Mouse (Mus musculus): Measurements from ENCODE around the gene Frmd4b. TPM values are rescaled to one million over a fixed set of nuclear protein-coding genes. Genes with fewer than 3 reads are reported as not detected.
A peak's percentile ranks its signal among the peaks of the same experiment; 100 is the strongest.

Gene Frmd4b
- polyA plus RNA-seq, 1 experiment from 2014 or later, result 22.2 TPM

DNA sequence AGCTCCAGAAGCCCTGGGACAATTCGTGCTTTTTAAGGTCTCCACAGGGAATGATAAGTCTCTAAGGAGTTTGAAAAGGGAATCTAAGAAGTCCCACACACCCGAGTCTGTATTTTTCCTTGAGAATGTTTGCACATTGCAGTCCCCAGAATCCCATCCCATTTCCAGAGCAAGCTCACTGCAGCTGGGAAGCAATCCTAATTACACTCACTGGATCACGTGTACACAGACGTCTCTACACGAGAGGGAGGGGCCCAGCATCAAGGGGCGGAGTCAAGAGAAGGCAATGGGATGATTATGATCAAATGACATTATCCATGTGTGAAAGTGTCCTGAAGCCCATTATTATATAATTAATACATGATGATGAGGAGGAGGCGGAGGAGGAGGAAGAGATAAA, 128.5 kb downstream of the Frmd4b start:
- 33% methylated on average over 7 of the region's 7 CpGs for WGBS
- ATAC-seq (ENCODE audit: insufficient number of reproducible peaks, insufficient read depth, low FRiP score, low read depth), result no peak
- H3K4me2 ChIP-seq (replicated peaks; ENCODE audit: low read depth, low read length), result no peak overlapping the region
- peaks cover 9% of the 10 kb centered on the region for H3K4me1 ChIP-seq (ENCODE audit: control insufficient read depth, insufficient read depth, low read length)
- no peak overlapping the region for H3K9ac ChIP-seq (replicated peaks; ENCODE audit: low read depth, low read length)
- H3K27ac ChIP-seq (ENCODE audit: low read length), result no peak overlapping the region
- no peak overlapping the region for H3K4me3 ChIP-seq (ENCODE audit: low read depth, low read length)
- no peaks in the 10 kb centered on the region for H3K27me3 ChIP-seq (ENCODE audit: control insufficient read depth, insufficient read depth, low read length)
- H3K36me3 ChIP-seq (ENCODE audit: control insufficient read depth, insufficient read depth, low read length), result no peaks in the 10 kb centered on the region
- no peaks in the 10 kb centered on the region for H3K9me3 ChIP-seq (ENCODE audit: control insufficient read depth, low read depth, low read length)

DNA sequence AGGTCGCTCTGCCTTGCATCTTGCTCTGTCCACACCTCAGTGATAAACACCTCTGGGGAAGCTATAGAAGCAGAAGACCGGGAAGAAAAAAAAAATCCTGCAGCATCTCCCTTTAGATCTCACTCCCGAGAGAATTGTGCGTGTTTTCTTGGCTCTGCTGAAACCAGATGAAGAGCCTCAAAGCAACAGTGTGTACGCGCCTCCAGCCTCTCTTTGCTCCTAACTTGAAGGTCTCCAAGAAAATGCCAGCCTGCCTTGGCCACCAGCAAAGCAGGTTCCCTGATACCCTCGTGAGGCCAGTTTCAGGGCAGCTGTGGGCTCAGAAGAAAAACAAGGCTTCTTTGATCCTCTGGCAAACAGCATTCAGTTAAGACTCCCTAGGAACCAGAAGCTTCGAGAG, 129.1 kb downstream of the Frmd4b start:
- H3K27me3 ChIP-seq (ENCODE audit: control insufficient read depth, insufficient read depth, low read length), result no peaks in the 10 kb centered on the region
- no peak overlapping the region for H3K27ac ChIP-seq (ENCODE audit: low read length)
- no peaks in the 10 kb centered on the region for H3K9me3 ChIP-seq (ENCODE audit: control insufficient read depth, low read depth, low read length)
- ATAC-seq (ENCODE audit: insufficient number of reproducible peaks, insufficient read depth, low FRiP score, low read depth), result no peak
- no peaks in the 10 kb centered on the region for H3K36me3 ChIP-seq (ENCODE audit: control insufficient read depth, insufficient read depth, low read length)
- H3K4me3 ChIP-seq (ENCODE audit: low read depth, low read length), result no peak overlapping the region
- WGBS, result 23% methylated on average over 8 of the region's 8 CpGs
- H3K9ac ChIP-seq (replicated peaks; ENCODE audit: low read depth, low read length), result no peak overlapping the region
- H3K4me2 ChIP-seq (replicated peaks; ENCODE audit: low read depth, low read length), result peak overlapping the region; percentile 96; the same call in 1 of the 2 replicates
- H3K4me1 ChIP-seq (ENCODE audit: control insufficient read depth, insufficient read depth, low read length), result peaks cover 9% of the 10 kb centered on the region

DNA sequence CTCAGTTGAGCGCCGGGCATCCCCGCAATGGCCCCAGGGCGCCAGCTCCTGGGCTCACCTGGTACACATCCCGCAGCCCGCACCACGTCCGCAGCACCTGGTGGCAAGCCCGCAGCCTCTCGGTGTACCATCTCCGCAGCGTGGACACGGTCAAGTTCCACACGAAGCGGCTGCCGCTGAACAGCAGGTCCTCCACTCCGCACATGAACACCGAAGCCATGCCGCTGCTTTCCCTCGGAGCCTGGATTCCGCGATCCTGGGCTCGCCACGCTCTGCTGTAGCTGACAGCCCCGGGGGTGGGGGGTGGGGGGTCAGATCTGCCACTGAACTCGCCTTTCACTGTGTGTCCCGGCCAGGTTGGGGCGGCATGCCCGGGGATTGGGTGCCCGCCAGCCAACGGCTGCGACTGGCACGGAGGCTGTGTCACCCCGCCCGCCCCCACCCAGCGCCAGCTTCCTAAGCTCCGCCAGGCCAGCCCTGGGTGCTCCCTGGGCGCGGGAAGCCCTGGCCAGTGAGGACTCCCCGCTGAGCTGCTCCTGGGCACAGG, 129.7 kb downstream of the Frmd4b start:
- H3K27me3 ChIP-seq (ENCODE audit: control insufficient read depth, insufficient read depth, low read length), result no peaks in the 10 kb centered on the region
- H3K27ac ChIP-seq (ENCODE audit: low read length), result no peak overlapping the region
- no peak; the same call in 1 of the 2 replicates for ATAC-seq (ENCODE audit: insufficient number of reproducible peaks, insufficient read depth, low FRiP score, low read depth)

DNA sequence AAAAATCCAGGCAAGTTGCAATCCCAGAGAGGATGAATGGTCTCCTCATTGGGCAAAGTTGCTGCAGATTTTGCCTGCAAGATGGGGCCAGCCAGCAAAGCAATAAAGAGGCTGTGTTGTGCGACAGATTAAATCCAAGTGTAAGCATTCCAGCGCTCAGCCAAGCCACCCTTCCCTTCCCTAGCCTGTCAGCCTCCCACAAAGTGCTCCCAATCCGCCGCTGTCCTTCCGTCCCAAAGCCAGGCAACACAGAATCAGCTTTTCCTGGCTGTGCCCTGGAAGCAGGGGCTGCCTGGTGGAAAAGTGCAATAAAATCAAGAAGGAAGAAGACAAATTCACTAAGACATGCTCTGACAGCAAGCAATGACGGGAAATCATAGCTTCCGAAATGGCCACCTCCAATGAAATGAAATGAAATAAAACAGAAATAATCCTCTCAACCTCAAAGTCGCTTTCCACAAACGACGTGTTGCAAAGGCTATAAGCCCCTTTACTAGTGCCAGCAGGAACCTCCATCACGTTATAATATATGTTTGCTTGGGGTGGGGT, 130.5 kb downstream of the Frmd4b start:
- H3K36me3 ChIP-seq (ENCODE audit: control insufficient read depth, insufficient read depth, low read length), result no peaks in the 10 kb centered on the region
- H3K4me3 ChIP-seq (ENCODE audit: low read depth, low read length), result peak overlapping the region; percentile 37
- WGBS, result 13% methylated on average over 11 of the region's 11 CpGs
- no peaks in the 10 kb centered on the region for H3K9me3 ChIP-seq (ENCODE audit: control insufficient read depth, low read depth, low read length)
- no peak overlapping the region for H3K9ac ChIP-seq (replicated peaks; ENCODE audit: low read depth, low read length)
- H3K27me3 ChIP-seq (ENCODE audit: control insufficient read depth, insufficient read depth, low read length), result no peaks in the 10 kb centered on the region
- peak overlapping the region; percentile 96 for H3K4me2 ChIP-seq (replicated peaks; ENCODE audit: low read depth, low read length)
- no peak for ATAC-seq (ENCODE audit: insufficient number of reproducible peaks, insufficient read depth, low FRiP score, low read depth)
- no peak overlapping the region for H3K27ac ChIP-seq (ENCODE audit: low read length)
- peaks cover 9% of the 10 kb centered on the region for H3K4me1 ChIP-seq (ENCODE audit: control insufficient read depth, insufficient read depth, low read length)

More for the DNA sequence above, 129.7 kb downstream of the Frmd4b start:
- H3K4me3 ChIP-seq (ENCODE audit: low read depth, low read length), result peak overlapping the region; percentile 37
- H3K4me1 ChIP-seq (ENCODE audit: control insufficient read depth, insufficient read depth, low read length), result peaks cover 9% of the 10 kb centered on the region
- no peaks in the 10 kb centered on the region for H3K36me3 ChIP-seq (ENCODE audit: control insufficient read depth, insufficient read depth, low read length)
- peak overlapping the region; percentile 96 for H3K4me2 ChIP-seq (replicated peaks; ENCODE audit: low read depth, low read length)
- WGBS, result under 1% methylated on average over 40 of the region's 40 CpGs
- H3K9me3 ChIP-seq (ENCODE audit: control insufficient read depth, low read depth, low read length), result no peaks in the 10 kb centered on the region
- 0 out of 2 replicates have a peak overlapping the region, but pooled peaks have one; percentile 15 for H3K9ac ChIP-seq (replicated peaks; ENCODE audit: low read depth, low read length)

DNA sequence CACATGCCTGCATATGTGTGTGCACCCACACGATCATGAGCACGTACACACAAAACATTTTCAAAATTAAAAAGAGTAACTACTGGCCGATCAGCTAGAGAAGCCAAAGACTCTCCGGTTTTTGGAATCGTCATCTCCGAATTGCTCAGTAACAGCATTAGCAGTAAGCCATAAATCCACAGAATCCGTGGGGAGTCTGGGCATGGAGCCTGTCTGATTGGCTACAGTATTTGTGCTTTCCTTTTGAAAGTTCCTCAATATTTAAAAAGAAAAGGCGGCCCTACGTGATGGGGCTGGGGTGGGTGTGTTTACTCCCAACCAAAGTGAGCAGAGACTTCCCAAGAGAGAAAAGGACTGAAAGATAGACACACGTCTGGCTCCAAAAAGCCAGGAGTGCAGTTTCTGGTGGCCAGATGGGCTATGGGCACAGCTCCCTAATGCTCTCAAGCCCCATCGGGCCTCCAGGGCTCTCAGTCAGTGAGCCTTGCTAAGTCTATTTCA, 131.4 kb downstream of the Frmd4b start:
- H3K4me1 ChIP-seq (ENCODE audit: control insufficient read depth, insufficient read depth, low read length), result peaks cover 9% of the 10 kb centered on the region
- H3K27ac ChIP-seq (ENCODE audit: low read length), result no peak overlapping the region
- no peak for ATAC-seq (ENCODE audit: insufficient number of reproducible peaks, insufficient read depth, low FRiP score, low read depth)
- H3K9ac ChIP-seq (replicated peaks; ENCODE audit: low read depth, low read length), result no peak overlapping the region
- H3K9me3 ChIP-seq (ENCODE audit: control insufficient read depth, low read depth, low read length), result no peaks in the 10 kb centered on the region
- no peak overlapping the region for H3K4me2 ChIP-seq (replicated peaks; ENCODE audit: low read depth, low read length)
- no peak overlapping the region for H3K4me3 ChIP-seq (ENCODE audit: low read depth, low read length)
- 71% methylated on average over 11 of the region's 11 CpGs for WGBS
- no peaks in the 10 kb centered on the region for H3K36me3 ChIP-seq (ENCODE audit: control insufficient read depth, insufficient read depth, low read length)
- no peaks in the 10 kb centered on the region for H3K27me3 ChIP-seq (ENCODE audit: control insufficient read depth, insufficient read depth, low read length)

DNA sequence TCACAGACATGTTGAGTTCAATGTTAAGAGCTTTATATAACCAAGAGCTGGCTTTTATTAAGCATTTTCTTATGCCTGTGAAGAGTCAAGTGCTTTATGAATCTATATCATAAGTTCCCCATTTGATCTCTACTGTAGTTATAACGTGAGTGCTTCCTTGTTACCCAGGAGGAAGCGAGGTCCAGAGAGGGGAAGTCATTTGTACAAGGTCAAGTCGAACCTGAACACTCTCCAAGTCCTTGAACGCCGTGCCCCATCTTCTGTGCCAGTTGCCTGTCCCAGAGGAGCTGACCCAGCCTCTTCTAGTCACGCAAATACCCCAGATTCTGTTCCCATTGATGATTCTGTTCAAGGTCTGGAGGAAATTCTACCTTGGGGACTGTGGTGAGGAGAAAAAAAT, 135.4 kb downstream of the Frmd4b start:
- H3K4me3 ChIP-seq (ENCODE audit: low read depth, low read length), result no peak overlapping the region
- no peaks in the 10 kb centered on the region for H3K9me3 ChIP-seq (ENCODE audit: control insufficient read depth, low read depth, low read length)
- WGBS, result 79% methylated on average over 6 of the region's 6 CpGs
- no peak overlapping the region for H3K9ac ChIP-seq (replicated peaks; ENCODE audit: low read depth, low read length)
- no peak overlapping the region for H3K4me2 ChIP-seq (replicated peaks; ENCODE audit: low read depth, low read length)
- H3K27ac ChIP-seq (ENCODE audit: low read length), result no peak overlapping the region
- no peaks in the 10 kb centered on the region for H3K27me3 ChIP-seq (ENCODE audit: control insufficient read depth, insufficient read depth, low read length)
- peaks cover 6% of the 10 kb centered on the region; the same call in 1 of the 2 replicates for H3K4me1 ChIP-seq (ENCODE audit: control insufficient read depth, insufficient read depth, low read length)
- no peak for ATAC-seq (ENCODE audit: insufficient number of reproducible peaks, insufficient read depth, low FRiP score, low read depth)
- no peaks in the 10 kb centered on the region for H3K36me3 ChIP-seq (ENCODE audit: control insufficient read depth, insufficient read depth, low read length)

DNA sequence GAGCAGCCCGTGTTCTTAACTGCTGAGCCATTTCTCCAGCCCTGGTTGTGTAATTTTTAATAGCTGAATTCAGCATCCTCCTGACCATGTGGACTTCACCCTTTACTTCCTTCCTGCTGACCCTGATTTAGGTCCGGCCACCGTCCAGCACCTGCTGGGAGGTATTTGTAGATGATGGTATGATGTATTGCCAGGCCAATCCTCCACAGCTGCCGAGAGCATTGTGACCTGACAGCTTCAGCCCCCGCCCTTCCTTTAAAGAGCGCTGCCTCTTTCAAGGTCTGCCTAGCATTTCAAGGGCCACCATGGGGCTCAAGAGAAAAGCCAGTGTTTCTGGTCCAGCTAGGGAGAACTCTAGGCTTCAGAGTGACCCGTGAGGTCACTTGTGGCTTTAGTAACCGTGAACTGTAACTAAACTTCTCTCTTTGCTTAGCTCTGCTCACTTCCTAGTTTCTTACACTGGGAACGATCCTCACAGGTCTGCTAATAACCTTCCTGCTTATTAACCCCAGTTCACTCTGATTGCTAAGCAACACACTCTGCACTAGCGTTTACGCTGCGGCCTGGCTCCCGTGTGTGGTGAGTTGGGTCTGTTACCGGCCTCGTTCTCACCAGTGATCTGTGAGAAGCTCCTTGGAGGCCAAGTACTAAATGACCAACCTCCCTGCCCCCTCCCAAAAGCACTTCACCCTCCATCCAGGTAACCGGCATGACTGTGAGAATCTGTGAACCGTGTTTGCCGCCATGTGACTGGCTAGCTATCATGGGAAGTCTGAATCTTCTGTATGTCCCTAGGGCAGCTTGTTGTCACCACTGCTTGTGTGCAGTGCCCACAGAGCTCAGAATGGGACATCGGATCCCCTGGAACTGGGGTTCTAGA, 138.1 kb downstream of the Frmd4b start:
- WGBS, result 64% methylated on average over 19 of the region's 19 CpGs
- Histone ChIP-seq H3K4me3 (ENCODE audit: low read depth, low read length) (no peak overlapping the region), H3K9ac (replicated peaks; ENCODE audit: low read depth, low read length) (no peak overlapping the region), H3K36me3 (ENCODE audit: control insufficient read depth, insufficient read depth, low read length) (no peaks in the 10 kb centered on the region), H3K27me3 (ENCODE audit: control insufficient read depth, insufficient read depth, low read length) (no peaks in the 10 kb centered on the region), H3K9me3 (ENCODE audit: control insufficient read depth, low read depth, low read length) (no peaks in the 10 kb centered on the region), H3K4me1 (ENCODE audit: control insufficient read depth, insufficient read depth, low read length) (0 out of 2 replicates have a peak, but pooled peaks cover 2% of the 10 kb centered on the region), H3K4me2 (replicated peaks; ENCODE audit: low read depth, low read length) (no peak overlapping the region), H3K27ac (ENCODE audit: low read length) (no peak overlapping the region)
- no peak for ATAC-seq (ENCODE audit: insufficient number of reproducible peaks, insufficient read depth, low FRiP score, low read depth)

DNA sequence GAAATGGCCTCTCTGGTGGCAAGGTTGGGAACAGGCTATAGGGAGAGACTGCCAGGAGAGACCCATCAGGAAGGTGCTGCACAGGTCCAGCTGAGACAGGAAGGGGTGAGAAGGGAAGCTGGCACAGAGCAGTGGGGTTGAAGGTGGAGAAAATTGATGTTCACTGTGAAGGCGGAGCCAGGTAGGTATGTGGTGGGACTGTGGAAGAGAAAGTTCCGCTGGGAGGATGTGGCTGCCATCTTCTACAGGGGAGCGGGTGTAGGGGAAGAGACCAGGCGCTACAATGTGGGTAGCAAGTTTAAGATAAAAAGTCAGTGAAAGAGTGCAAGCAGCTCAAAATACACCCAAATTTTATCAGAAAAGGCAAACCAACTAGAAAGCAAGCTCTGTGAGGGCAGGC, 143.7 kb downstream of the Frmd4b start:
- 90% methylated on average over 4 of the region's 4 CpGs for WGBS
- no peaks in the 10 kb centered on the region for H3K9me3 ChIP-seq (ENCODE audit: control insufficient read depth, low read depth, low read length)
- H3K27me3 ChIP-seq (ENCODE audit: control insufficient read depth, insufficient read depth, low read length), result no peaks in the 10 kb centered on the region
- no peak overlapping the region for H3K9ac ChIP-seq (replicated peaks; ENCODE audit: low read depth, low read length)
- H3K4me1 ChIP-seq (ENCODE audit: control insufficient read depth, insufficient read depth, low read length), result no peaks in the 10 kb centered on the region
- no peaks in the 10 kb centered on the region for H3K36me3 ChIP-seq (ENCODE audit: control insufficient read depth, insufficient read depth, low read length)
- no peak overlapping the region for H3K4me3 ChIP-seq (ENCODE audit: low read depth, low read length)
- no peak overlapping the region for H3K4me2 ChIP-seq (replicated peaks; ENCODE audit: low read depth, low read length)
- no peak overlapping the region for H3K27ac ChIP-seq (ENCODE audit: low read length)
- ATAC-seq (ENCODE audit: insufficient number of reproducible peaks, insufficient read depth, low FRiP score, low read depth), result no peak
